Mouse (Mus musculus) left cerebral cortex, postnatal 10 days (tissue): Measurements from ENCODE around the gene Preb. TPM values are rescaled to one million over a fixed set of nuclear protein-coding genes. Genes with fewer than 3 reads are reported as not detected.
A peak's percentile ranks its signal among the peaks of the same experiment; 100 is the strongest.

Experiments
- DNase-seq, 2 experiments: peaks; one replicate each; pipeline ENCODE4 v3.0.0; 2021 to 2022; ENCODE audit warnings: low spot score in 2 of 2, mixed read lengths in 1 of 2; ENCODE audit errors: extremely low spot score in 1 of 2
- intact Hi-C: fragments of 180-260 bp; cut with DNase I; formaldehyde crosslinking; loops from one replicate; pipeline ENCODE4 v1.15.1; 2025
- total RNA-seq, 2 experiments: library from RNA; stranded (reverse); gene quantifications; 2 replicates each; pipeline ENCODE4 v1.2.3; 2021

Preb gene
- 100 to 1,000 TPM; 116 to 122 TPM for total RNA-seq

- intact Hi-C loops, result no loop called here
- DNase-seq, result peak; percentile 98 to 99
Observed at GRCm38 (mm10) chr5:30959966-30960501, at the start of gene Preb. Preb (minus strand) TSS chr5:30960361.

GRCm38 (mm10) chr5:31004184-31004583, 44.0 kb upstream of the Preb start:
- intact Hi-C loops, result loop anchor here (5.0 kb wide), 2 partner anchors 72 to 192 kb away; partner anchors contain the start of gene Mapre3
- peak; percentile 84 to 88 for DNase-seq

GRCm38 (mm10) chr5:31001560-31001959, 41.4 kb upstream of the Preb start:
- intact Hi-C loops, result loop anchor here (5.0 kb wide), 2 partner anchors 69 to 189 kb away; partner anchors contain the start of gene Mapre3
- no peak for DNase-seq

- intact Hi-C loops, result loop anchor here (5.0 kb wide), 2 partner anchors 69 to 189 kb away; partner anchors contain the start of gene Mapre3
- no peak for DNase-seq
Observed at GRCm38 (mm10) chr5:31000993-31001392, 40.8 kb upstream of the Preb start.

- no peak for DNase-seq
- intact Hi-C loops, result loop anchor here (5.0 kb wide), 2 partner anchors 68 to 188 kb away; partner anchors contain the start of gene Mapre3
Observed at GRCm38 (mm10) chr5:31000122-31000521, 40.0 kb upstream of the Preb start.

- DNase-seq, result no peak
- intact Hi-C loops, result no loop called here
Observed at GRCm38 (mm10) chr5:30999324-30999723, 39.2 kb upstream of the Preb start.

GRCm38 (mm10) chr5:30998306-30998705, 38.1 kb upstream of the Preb start:
- intact Hi-C loops, result no loop called here
- no peak for DNase-seq

- intact Hi-C loops, result no loop called here
- DNase-seq, result no peak
Observed at GRCm38 (mm10) chr5:30994910-30995635, 34.9 kb upstream of the Preb start.

- intact Hi-C loops, result no loop called here
- DNase-seq, result peak in 1 of 2 experiments; percentile 34
Observed at GRCm38 (mm10) chr5:30994074-30994473, 33.9 kb upstream of the Preb start.

- peak in 1 of 2 experiments; percentile 48 for DNase-seq
- intact Hi-C loops, result no loop called here
Observed at GRCm38 (mm10) chr5:30992980-30993676, 33.0 kb upstream of the Preb start.

- intact Hi-C loops, result no loop called here
- DNase-seq, result peak in 1 of 2 experiments; percentile 46
Observed at GRCm38 (mm10) chr5:30982357-30982756, 22.2 kb upstream of the Preb start.

GRCm38 (mm10) chr5:30974870-30975656, 14.9 kb upstream of the Preb start:
- no peak for DNase-seq
- intact Hi-C loops, result no loop called here

GRCm38 (mm10) chr5:30969440-30969839, 9.3 kb upstream of the Preb start:
- no peak for DNase-seq
- intact Hi-C loops, result no loop called here

GRCm38 (mm10) chr5:30968416-30968815, 8.3 kb upstream of the Preb start, which contains the start of gene Tcf23:
Tcf23 (plus strand) TSS chr5:30968662.
- intact Hi-C loops, result no loop called here
- DNase-seq, result peak in 1 of 2 experiments; percentile 56

GRCm38 (mm10) chr5:30966189-30966588, 6.0 kb upstream of the Preb start:
- intact Hi-C loops, result no loop called here

GRCm38 (mm10) chr5:30963916-30964315, 3.8 kb upstream of the Preb start:
- DNase-seq, result no peak
- intact Hi-C loops, result no loop called here

More at GRCm38 (mm10) chr5:30966189-30966588, 6.0 kb upstream of the Preb start:
- no peak for DNase-seq

- DNase-seq, result no peak
- intact Hi-C loops, result no loop called here
Observed at GRCm38 (mm10) chr5:30961545-30962505, 1.7 kb upstream of the Preb start.

GRCm38 (mm10) chr5:30960814-30961213, 653 bp upstream of the Preb start:
- DNase-seq, result no peak
- intact Hi-C loops, result no loop called here
